Mouse (Mus musculus) ES-Bruce4 (cell line): ENCODE measurements around the gene Myrfl.

ENCODE experiments used
- CTCF ChIP-seq: IDR thresholded peaks from one replicate; pipeline ENCODE4 v1.8.1; 2011; ENCODE audit warnings: low read depth, low read length
- EP300 ChIP-seq: IDR thresholded peaks from 2 replicates; pipeline ENCODE4 v1.6.1; 2011; ENCODE audit warnings: low read depth, low read length; ENCODE audit not compliant: insufficient read depth
- POLR2A ChIP-seq: IDR thresholded peaks from one replicate; pipeline ENCODE4 v1.8.1; 2011; ENCODE audit warnings: low read length; ENCODE audit not compliant: insufficient read depth

GRCm38 (mm10) chr10:116828099-116828498 is 68.6 kb downstream of the Myrfl start:
- TF ChIP-seq POLR2A (no peak), EP300 (no peak), CTCF (no peak)
